Mouse (Mus musculus) liver, adult 2 months (tissue): ENCODE data around the gene Rmnd5b.

ENCODE experiments used
- CTCF ChIP-seq: fragments of 200-500 bp; IDR thresholded peaks from 2 replicates; pipeline ENCODE4 v1.5.1; 2011; ENCODE audit warnings: low read depth, low read length, control low read depth
- POLR2A ChIP-seq: fragments of 200-500 bp; IDR thresholded peaks from 2 replicates; pipeline ENCODE4 v1.6.1; 2011; ENCODE audit warnings: low read length, control low read depth; ENCODE audit not compliant: insufficient read depth; ENCODE audit errors: extremely low read depth

DNA sequence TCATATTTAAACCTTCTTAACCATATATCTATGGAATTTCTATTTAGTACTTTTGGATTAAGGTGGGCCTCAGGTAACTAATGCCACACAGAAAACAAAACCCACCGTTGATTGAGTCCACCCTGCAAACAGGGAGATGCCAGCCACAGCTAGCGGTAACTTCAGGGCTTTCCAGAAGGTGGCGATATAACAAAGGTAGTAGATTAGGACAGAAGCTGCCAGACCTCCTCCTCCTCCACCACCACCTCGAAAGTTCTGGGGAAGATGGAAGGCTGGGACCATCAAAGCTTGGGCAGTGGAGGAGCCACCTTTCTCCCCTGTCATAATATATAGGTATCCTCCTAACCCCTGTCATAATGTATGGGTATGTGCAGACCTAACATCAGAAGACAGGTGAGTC is 18.0 kb downstream of the Rmnd5b start:
- TF ChIP-seq POLR2A (no peak), CTCF (peak; percentile 75)
